Comparison of ENCODE assay signal across 8 mouse cellular contexts in genomic region chr10:13008737-13009121, GRCm38 (mm10). TPM values are rescaled to one million over a fixed set of nuclear protein-coding genes. Genes with fewer than 3 reads are reported as not detected.
DNase-seq lines count a peak whose midpoint lies in the region; ATAC-seq and TF ChIP-seq lines count a peak whose summit lies in the region.

No protein-coding gene starts in this region.

- H3K4me2 ChIP-seq in forebrain, embryonic 16.5 days (ENCODE audit: low read length), result peak overlapping the region; percentile 90
- peak overlapping the region; percentile 96 for H3K4me2 ChIP-seq in liver, postnatal 0 days (ENCODE audit: low read depth, low read length)

- no peaks in the 10 kb centered on the region for H3K9me3 ChIP-seq in heart, embryonic 10.5 days
- H3K9me3 ChIP-seq in ES-E14 (ENCODE audit: control insufficient read depth, insufficient read depth, low read depth, low read length), result no peaks in the 10 kb centered on the region
- no peaks in the 10 kb centered on the region for H3K9me3 ChIP-seq in forebrain, embryonic 16.5 days (ENCODE audit: control insufficient read depth, low read length)
- no peaks in the 10 kb centered on the region for H3K9me3 ChIP-seq in liver, postnatal 0 days (ENCODE audit: low read length)

- H3K27me3 ChIP-seq in heart, embryonic 10.5 days (ENCODE audit: insufficient read depth, poor library complexity, severe bottlenecking), result no peaks in the 10 kb centered on the region
- no peaks in the 10 kb centered on the region for H3K27me3 ChIP-seq in forebrain, embryonic 16.5 days (replicated peaks; ENCODE audit: control insufficient read depth, insufficient read depth, low read length)
- H3K27me3 ChIP-seq in liver, postnatal 0 days (ENCODE audit: insufficient read depth, low read length), result no peaks in the 10 kb centered on the region

- peak; percentile 13 for ATAC-seq in forebrain, embryonic 16.5 days
- ATAC-seq in liver, postnatal 0 days, result peak; percentile 37

- in situ Hi-C loops in ES-E14 (cut with MboI; ENCODE audit: low sequenced_read_pairs in 2 of 2, unreplicated experiment in 2 of 2), result loop anchor here in 1 of 2 experiments (25.0 kb wide), 1 partner anchor 429 kb away; no protein-coding TSS in a partner anchor

- peak overlapping the region; percentile 95 for H3K9ac ChIP-seq in ES-E14 (ENCODE audit: insufficient read depth, low read depth, low read length, poor library complexity, severe bottlenecking)
- peak overlapping the region; percentile 82 for H3K9ac ChIP-seq in forebrain, embryonic 16.5 days (replicated peaks; ENCODE audit: low read depth, low read length)
- peak overlapping the region; percentile 92 for H3K9ac ChIP-seq in liver, postnatal 0 days (replicated peaks)

- H3K4me3 ChIP-seq in heart, embryonic 10.5 days, result peak overlapping the region; percentile 85
- peak overlapping the region; percentile 92 to 94 for H3K4me3 ChIP-seq in ES-E14 (ENCODE audit: insufficient read depth in 1 of 2, low read depth in 1 of 2, low read length in 2 of 2, poor library complexity in 1 of 2, severe bottlenecking in 1 of 2)
- peak overlapping the region; percentile 68 for H3K4me3 ChIP-seq in forebrain, embryonic 16.5 days (replicated peaks; ENCODE audit: low read length)
- peak overlapping the region; percentile 95 for H3K4me3 ChIP-seq in liver, postnatal 0 days (ENCODE audit: low read depth, low read length)

- TF ChIP-seq CTCF in liver, postnatal 0 days (IDR thresholded peaks at IDR 0.05; ENCODE audit: low read depth), result no peak

- no peak for TF ChIP-seq EP300 in liver, postnatal 0 days (IDR thresholded peaks at IDR 0.05; ENCODE audit: low read depth)

- 2% methylated on average over 29 of the region's 29 CpGs for WGBS in heart, embryonic 10.5 days
- 1% methylated on average over 29 of the region's 29 CpGs for WGBS in forebrain, embryonic 16.5 days
- WGBS in liver, postnatal 0 days (ENCODE audit: insufficient replicate concordance), result under 1% methylated on average over 29 of the region's 29 CpGs

- peak overlapping the region; percentile 88 for H3K27ac ChIP-seq in heart, embryonic 10.5 days
- H3K27ac ChIP-seq in ES-E14 (ENCODE audit: insufficient read depth, low read depth, low read length, poor library complexity, severe bottlenecking), result no peak overlapping the region
- peak overlapping the region; percentile 75 for H3K27ac ChIP-seq in forebrain, embryonic 16.5 days (ENCODE audit: low read length)
- H3K27ac ChIP-seq in liver, postnatal 0 days (ENCODE audit: low read depth), result peak overlapping the region; percentile 61

- no peak for DNase-seq in heart, embryonic 10.5 days (ENCODE audit: low spot score)
- no peak for DNase-seq in heart, adult 11 months
- no peak for DNase-seq in ES-E14 (ENCODE audit: low read depth, low spot score)
- DNase-seq in liver, postnatal 0 days, result no peak
- DNase-seq in adrenal gland, adult 18-20 months (ENCODE audit: low spot score in 2 of 2), result no peak
- DNase-seq in frontal cortex, postnatal 36 days (ENCODE audit: low spot score in 2 of 2), result no peak
- no peak for DNase-seq in cerebellum, postnatal 10 days

- H3K4me1 ChIP-seq in heart, embryonic 10.5 days, result peaks cover 12% of the 10 kb centered on the region
- H3K4me1 ChIP-seq in ES-E14 (ENCODE audit: control insufficient read depth in 2 of 2, insufficient read depth in 2 of 2, low read length in 2 of 2, poor library complexity in 1 of 2), result peaks cover 0 to 3% of the 10 kb centered on the region in 2 experiments; a peak in 1 of 4 replicates
- H3K4me1 ChIP-seq in forebrain, embryonic 16.5 days (replicated peaks; ENCODE audit: control insufficient read depth, insufficient read depth, low read length), result peaks cover 13% of the 10 kb centered on the region
- H3K4me1 ChIP-seq in liver, postnatal 0 days (ENCODE audit: insufficient read depth), result peaks cover 10% of the 10 kb centered on the region

- H3K36me3 ChIP-seq in heart, embryonic 10.5 days, result peaks cover 12% of the 10 kb centered on the region; the same call in 1 of the 2 replicates
- no peaks in the 10 kb centered on the region; the same call in 1 of the 2 replicates for H3K36me3 ChIP-seq in ES-E14 (ENCODE audit: control insufficient read depth, insufficient read depth, low read length, poor library complexity, severe bottlenecking)
- no peaks in the 10 kb centered on the region for H3K36me3 ChIP-seq in forebrain, embryonic 16.5 days (ENCODE audit: control insufficient read depth, insufficient read depth)
- H3K36me3 ChIP-seq in liver, postnatal 0 days (replicated peaks; ENCODE audit: insufficient read depth, low read length), result no peaks in the 10 kb centered on the region; the same call in 1 of the 2 replicates

TF ChIP-seq in ES-E14, 5 proteins besides CTCF, POLR2A, EP300 and RAD21:
- TF ChIP-seq ZNF384 (IDR thresholded peaks at IDR 0.05; ENCODE audit: low read depth, low read length) (no peak), HCFC1 (IDR thresholded peaks at IDR 0.05; ENCODE audit: borderline replicate concordance, insufficient read depth, low read length) (no peak), CHD2 (IDR thresholded peaks at IDR 0.05; ENCODE audit: low read depth, low read length) (no peak), ZC3H11A (IDR thresholded peaks at IDR 0.05; ENCODE audit: borderline replicate concordance, low read depth, low read length) (no peak), MAFK (IDR thresholded peaks at IDR 0.05; ENCODE audit: insufficient read depth, low read depth, low read length) (no peak)

RNA-seq across cellular contexts. Expression of gene Sf3b5, which starts 3.6 kb away (rescaled TPM):
- polyA plus RNA-seq in heart, embryonic 10.5 days (2016; fragmentation: Nextera tagmentation; extraction: Ambion mirVana), result 39.0 and 42.9 TPM in 2 replicates
- total RNA-seq in ES-E14 (2012; rRNA removed), result 34.1 and 37.7 TPM in 2 replicates
- polyA plus RNA-seq in forebrain, embryonic 16.5 days (2015; fragmentation: Nextera tagmentation; extraction: Ambion mirVana), result 25.1 and 25.9 TPM in 2 replicates
- 14.3 and 15.5 TPM in 2 replicates for polyA plus RNA-seq in liver, postnatal 0 days (2015; fragmentation: Nextera tagmentation; extraction: Ambion mirVana)
- 10 to 100 TPM; 10.6 to 12.5 TPM for total RNA-seq in adrenal gland, adult 18-20 months (2021)

RNA-seq across cellular contexts. Expression of gene Stx11, which starts 44.6 kb away (rescaled TPM):
- 5.3 and 6.0 TPM in 2 replicates for polyA plus RNA-seq in heart, embryonic 10.5 days (2016; fragmentation: Nextera tagmentation; extraction: Ambion mirVana)
- total RNA-seq in ES-E14 (2012; rRNA removed), result 0.90 and 2.5 TPM in 2 replicates
- polyA plus RNA-seq in forebrain, embryonic 16.5 days (2015; fragmentation: Nextera tagmentation; extraction: Ambion mirVana), result 1.3 TPM in 2 replicates
- 10.3 and 11.9 TPM in 2 replicates for polyA plus RNA-seq in liver, postnatal 0 days (2015; fragmentation: Nextera tagmentation; extraction: Ambion mirVana)
- total RNA-seq in adrenal gland, adult 18-20 months (2021), result 10 to 100 TPM in 1 of 2 experiments, 1 to 10 TPM in 1; 6.5 to 11.0 TPM

RNA-seq across cellular contexts. Expression of gene Plagl1, which starts 51.6 kb away (rescaled TPM):
- polyA plus RNA-seq in heart, embryonic 10.5 days (2016; fragmentation: Nextera tagmentation; extraction: Ambion mirVana), result 206 and 245 TPM in 2 replicates
- 1.2 and 13.4 TPM in 2 replicates for total RNA-seq in ES-E14 (2012; rRNA removed)
- polyA plus RNA-seq in forebrain, embryonic 16.5 days (2015; fragmentation: Nextera tagmentation; extraction: Ambion mirVana), result 38.6 and 42.3 TPM in 2 replicates
- 11.3 and 12.6 TPM in 2 replicates for polyA plus RNA-seq in liver, postnatal 0 days (2015; fragmentation: Nextera tagmentation; extraction: Ambion mirVana)
- total RNA-seq in adrenal gland, adult 18-20 months (2021), result 10 to 100 TPM in 1 of 2 experiments, 1 to 10 TPM in 1; 7.5 to 11.8 TPM
